Mouse (Mus musculus): ENCODE data around the gene Rrp36. TPM values are rescaled to one million over a fixed set of nuclear protein-coding genes. Genes with fewer than 3 reads are reported as not detected.

Rrp36 gene
- total RNA-seq, 2 experiments from 2014 or later, result 23.8 to 30.4 TPM

DNA sequence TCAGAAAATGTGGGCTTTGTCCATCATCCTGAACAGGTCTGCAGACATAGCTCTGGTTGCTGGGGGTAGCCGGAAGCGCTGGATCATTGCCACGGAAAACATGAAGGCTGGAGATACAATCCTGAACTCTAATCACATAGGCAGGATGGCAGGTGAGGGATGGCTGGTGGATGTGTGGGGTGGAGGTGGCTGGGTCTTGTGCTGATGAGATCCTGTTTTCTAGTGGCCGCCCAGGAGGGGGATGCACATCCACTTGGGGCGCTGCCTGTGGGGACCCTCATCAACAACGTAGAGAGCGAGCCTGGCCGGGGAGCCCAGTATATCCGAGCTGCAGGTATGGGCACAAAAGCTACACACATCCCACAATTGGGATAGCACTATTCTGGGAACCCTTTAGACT is 25.7 kb downstream of the Rrp36 start:
- no peak for DNase-seq

DNA sequence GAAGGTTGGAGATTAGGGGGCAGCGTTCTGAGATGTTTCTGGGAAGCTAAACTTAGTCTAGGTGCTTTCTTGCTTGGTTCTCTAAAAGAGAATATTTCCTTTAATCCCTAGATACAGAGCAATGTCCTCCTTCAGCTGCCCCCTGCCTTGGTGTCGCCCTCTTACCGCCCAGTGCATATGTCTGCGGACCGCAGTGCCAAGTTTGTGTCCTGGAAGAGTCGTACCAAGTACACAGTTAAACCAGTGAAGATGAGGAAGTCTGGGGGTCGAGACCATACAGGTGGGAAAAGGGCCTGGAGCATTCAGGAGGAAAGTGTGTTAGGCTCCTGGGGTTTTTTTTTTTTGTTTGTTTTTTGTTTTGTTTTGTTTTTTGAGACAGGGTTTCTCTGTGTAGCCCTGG is 26.9 kb downstream of the Rrp36 start:
- DNase-seq, result no peak

DNA sequence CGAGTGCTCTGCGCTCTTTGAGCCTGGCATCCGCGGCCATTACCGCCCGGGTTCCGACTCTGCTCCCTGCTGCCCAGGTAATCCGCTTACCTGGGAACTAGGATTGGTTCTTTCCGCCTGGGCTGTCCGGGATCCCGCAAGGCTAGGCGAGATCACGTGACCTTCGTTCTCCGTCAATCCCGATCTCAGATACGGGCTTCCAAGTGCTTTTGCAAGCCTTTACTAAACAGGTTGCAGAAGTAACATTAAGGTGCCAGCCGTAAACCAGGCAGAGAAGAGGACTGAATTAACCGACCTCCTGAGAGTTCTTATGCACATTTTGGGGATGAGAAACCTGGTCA is 27.9 kb downstream of the Rrp36 start:
- DNase-seq, result no peak

DNA sequence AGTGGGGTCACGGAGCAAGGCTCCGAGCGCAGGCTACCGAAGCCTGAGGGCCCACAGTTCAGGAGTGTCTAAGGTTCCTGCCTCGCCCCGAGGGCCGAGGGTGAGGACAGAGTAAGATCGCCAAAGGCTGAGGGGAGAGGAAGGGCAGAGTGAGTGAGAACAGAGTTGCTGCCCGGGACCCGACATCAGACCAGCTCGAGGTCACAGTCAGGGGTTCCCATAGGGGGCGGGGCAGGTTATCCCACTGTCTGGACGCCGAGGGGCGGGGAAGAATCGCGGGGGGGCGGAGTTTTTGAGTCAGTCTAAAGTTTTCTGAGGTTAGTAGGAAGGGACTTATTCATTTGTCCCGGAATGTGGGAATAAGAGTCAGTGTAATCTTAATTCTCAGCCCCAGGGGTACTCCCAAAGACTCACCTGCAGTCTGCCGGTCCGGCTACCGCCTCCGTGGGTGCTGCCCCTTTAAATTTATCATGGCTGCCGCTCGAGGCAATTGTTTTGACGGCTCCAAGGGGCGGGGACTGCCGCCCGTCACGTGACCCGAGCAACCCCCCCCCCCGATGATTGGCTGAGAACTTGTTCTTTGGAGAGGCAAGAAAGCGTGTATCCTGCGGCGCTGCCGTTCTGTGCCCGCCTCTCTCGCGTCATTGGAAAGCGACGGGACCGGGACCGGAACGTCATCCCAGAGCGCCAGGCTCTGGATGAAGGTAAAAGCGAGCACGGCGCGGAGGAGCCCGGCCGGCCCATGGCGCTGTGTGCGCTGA is 28.4 kb downstream of the Rrp36 start, which contains the start of the genes Klc4 and Mrpl2:
Klc4 (minus strand) TSS at position 462 of the 761 bp plus-strand sequence.
Mrpl2 (plus strand) TSS at position 669 of the 761 bp plus-strand sequence.
- DNase-seq, result peak; percentile 95 to 98

DNA sequence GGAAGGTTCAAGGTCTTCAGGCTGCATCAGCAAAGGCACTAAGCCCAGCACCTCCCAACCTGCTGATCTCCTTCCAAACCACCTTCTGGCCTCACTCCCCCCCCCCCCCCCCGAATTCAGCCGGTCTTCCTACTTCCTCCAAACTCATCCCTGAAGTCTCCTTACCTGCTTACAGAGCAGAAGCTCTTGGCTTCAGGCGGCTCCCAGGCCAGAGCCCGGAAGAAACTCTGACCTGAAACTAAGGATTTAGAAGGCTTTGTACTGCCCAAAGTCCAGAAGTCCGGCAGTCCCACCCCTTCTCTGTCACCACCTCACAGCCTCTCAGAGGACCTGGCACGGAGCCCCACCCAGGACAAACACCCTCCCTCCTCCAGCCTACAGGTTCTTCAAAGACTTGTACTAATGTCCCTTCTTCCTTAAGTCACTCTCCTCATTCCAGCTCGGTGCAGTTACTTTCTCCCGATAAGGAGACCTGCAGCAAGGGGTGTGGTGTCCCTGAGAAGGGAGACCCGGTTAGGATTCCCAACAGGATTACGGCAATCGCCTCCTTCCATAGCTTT is 29.2 kb downstream of the Rrp36 start:
- peak; percentile 77 to 85 for DNase-seq

DNA sequence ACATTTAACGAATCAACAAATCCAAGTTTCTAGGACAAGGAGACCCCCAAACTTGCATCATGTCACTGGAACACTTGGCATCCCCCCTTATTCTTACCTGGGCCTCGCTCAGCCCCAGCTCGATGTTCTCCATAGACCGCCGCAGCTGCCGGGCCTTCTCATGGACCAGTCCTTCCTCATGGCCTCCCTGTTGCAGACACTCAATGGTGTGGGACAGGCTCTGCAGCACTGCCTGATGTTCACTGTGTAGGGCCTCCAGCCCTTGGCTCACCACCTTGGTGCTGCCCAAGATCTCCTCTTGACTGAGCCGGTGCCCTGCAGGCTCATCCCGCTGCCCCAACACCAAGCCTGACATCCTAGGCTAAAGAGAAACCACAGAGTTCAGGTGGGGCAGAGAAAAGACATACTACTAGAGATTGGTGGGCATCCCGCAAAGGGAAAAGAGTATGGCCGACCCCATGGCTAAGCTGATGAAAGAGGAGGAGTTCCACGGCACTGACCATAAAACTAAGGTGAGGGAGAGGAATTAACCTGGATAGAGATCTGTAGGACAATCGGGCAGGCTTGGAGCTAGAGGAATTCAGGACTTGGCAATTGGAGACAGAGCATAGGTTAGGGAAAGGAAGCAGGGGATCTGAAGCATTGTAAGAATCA is 29.9 kb downstream of the Rrp36 start:
- no peak for DNase-seq

DNA sequence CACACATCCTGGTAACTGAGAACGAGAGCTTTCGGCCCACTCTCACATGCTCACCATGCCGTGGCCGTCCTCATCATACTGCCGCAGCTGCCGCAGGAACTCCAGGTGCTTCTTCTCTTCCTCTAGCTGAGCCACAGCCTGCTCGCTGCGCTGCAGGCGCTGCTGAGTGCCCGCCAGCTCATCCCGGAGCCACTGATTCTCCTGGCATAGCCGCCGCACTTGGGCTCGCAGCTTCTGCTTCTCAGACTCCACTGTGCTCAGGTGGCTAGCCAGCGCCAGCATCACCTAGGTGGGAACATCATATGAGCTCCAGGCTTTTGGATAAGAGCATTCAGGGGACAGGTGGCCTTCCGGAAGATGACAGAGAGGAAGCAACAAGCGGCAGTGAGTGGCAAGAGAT is 32.1 kb downstream of the Rrp36 start:
- DNase-seq, result no peak

DNA sequence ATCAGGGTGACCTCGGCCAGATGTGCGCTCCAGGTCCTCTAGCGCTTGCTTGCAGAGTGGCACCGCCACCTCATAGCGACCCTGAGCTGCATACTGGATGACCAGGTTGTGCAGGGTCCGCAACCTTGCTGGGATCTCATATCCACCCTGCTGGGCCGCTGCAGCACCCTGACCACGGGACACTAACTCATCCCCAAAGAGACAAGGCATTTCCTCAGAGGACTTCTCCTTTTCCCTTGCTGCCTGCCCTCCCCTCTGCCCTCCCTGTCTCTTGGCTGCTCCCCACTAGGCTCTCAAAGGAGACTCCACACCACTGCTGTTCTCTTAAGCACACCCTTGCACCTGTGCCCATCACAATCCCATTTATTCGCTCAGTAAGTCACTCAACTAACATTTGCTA is 34.2 kb downstream of the Rrp36 start:
- no peak for DNase-seq

DNA sequence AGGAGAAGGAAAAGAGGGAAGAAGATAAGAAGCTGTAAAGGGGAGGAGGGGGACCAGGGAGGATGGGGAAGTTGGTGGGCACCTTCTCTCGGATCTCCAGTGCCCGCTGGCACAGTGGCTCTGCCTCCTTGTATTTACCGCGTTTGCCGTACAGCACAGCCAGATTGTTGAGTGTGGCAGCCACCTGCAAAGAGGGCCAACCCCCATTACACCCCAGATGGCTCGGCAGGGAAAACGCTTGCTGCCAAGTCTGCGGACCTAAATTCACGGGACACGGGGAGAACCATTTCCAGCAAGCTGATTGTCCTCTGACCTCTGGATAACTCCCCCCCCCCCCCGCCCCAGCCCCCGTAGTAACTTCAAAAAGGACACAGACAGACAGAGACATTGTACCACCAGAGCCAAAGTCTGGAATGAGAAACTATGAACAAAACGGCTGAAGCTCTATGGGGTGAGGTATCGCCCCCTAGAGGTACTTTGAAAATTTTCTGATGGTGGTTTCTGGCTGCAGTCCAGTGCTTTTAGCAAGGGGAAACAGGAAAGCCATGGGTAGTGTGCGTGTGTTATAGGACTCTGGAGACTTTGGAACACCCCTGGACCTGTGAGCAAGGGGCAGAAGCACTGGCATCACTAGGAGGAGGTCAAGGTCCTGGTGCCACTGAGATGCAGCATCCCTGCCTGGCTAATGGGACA is 37.2 kb downstream of the Rrp36 start:
- peak; percentile 36 to 66 for DNase-seq

DNA sequence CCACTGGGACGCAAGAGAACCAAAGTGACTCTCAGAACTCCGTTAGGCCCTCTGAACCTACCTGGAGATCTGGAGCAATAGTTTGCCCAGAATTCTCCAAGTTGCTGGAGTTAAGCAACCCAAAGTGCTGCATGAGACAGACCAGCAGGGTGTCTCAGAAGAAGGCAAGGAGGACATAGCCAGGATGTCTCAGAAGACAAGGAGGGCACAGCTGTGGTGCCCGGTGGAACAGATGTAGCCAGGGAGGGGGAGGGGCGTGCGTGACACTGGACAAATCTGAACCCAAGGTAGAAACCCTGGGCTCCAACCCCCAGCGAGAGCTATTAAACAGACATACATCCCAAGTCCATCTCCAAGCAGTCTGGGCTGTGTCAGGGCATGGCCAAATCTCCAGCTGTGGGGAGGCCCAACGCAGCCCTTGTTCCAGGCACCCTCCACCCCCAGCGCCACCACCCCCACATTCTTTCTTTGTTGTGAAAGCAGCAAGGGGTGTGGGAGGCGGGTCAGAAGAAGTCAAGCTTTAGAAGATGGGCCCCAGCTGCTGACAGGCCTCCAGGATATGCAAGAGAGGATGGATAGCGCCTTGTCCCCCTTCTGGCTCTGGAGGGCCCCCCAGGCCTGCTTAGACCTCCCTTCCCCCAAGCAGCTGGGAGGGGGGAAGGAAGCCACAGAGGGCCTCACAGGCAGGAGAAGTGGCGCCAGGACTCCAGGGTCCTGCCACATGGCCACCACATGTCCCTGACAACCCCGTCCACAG is 44.3 kb downstream of the Rrp36 start:
- peak in 1 of 2 experiments; percentile 31 for DNase-seq

DNA sequence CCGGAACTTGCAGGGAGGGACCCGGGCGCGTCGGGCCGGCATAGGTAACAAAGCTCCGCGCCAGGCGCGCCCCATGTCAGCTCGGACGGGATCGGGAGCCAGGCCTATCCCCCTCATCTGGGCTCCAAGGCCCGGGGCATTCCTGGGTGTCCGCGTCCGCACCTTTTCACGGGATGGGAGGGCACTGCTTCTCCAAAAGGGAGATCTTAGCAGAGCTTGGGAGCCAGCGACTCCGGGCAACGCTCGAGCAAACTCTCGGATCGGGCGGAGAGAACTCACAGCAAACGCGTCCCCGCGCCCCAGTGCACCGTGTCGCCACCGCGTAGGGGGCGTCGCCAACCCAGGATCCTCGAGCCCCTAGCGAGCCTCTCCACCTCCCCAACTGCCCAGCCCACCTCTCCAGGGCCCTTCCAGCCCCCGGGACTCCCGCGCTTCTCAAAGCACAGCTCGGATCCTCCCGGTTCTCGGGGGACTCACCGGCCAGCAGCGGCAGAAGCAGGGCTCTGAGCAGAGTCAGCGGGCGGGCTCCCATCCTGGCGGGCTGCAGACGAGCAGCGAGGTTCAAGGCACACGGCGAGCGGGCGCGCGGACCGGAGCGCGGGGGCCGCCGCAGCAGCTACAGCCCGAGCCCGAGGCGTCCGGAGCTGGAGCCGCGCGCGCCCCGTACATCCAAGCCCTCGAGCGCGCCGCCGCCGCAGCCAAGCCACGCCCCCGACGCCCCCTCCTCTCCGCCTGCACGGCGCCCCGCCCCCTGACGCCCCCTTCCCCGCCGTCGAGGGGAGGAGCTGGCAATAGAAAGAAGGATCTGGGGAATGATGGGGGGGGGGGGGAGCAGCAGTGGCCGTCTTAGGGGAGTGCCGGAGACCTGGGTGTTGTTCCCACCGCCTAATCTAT is 45.1 kb downstream of the Rrp36 start, which contains the start of gene Ptk7:
Ptk7 (minus strand) TSS at position 714 of the 894 bp plus-strand sequence.
- DNase-seq, result peak; percentile 65 to 81

DNA sequence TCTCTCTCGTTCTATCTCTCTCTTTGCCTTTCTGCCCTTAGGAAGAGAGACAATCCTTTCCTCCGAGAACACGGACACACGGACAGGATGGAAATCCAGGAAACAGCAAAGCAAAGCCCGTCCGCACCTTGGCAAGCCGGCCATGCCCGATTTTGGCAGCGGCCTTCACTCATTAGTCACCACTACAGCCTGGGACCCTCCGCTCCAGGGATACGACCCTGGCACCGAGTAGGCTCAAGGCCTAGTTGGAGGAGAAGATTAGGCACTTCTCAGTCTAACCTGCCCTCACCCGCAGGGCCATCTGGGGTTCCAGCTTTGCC is 45.7 kb downstream of the Rrp36 start:
- peak; percentile 64 to 66 for DNase-seq

DNA sequence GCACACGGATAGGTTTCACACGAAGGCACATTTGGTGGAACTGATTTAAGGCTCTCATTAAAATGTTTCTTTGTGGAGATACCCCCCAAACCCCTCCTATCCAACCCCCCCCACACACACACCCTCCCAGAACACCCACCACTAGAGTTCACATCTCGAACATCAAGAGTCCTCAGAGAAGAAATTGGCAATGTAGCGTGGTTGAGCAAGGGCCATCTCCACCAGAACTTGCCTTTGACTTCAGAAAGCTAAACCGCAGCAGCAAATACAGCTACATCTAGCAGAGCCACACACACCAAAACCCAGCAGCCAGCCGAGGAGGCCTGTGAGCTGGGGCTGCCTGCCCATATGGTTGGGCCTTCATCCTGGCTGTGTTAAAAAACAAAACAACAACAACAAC is 46.7 kb downstream of the Rrp36 start:
- no peak for DNase-seq

DNA sequence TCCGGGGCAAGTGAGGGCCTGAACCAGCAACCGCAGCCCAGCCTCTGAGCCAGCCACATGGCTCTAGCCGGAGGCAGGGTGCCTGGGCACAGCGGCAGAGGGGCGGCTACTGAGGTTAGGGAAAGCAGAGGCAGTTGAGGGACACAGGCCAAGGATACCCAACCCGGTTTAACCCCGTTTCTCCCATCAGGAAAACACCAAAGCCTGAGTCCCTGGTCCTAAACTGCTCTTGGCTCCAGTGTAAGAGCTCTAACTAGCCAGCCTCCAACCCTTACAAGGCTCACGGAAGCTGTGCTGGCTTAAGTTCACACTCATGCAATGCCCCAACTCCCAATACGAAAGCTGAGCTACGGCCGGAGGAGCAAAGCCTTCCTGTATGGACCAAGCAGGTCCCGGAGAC is 49.6 kb downstream of the Rrp36 start:
- no peak for DNase-seq

DNA sequence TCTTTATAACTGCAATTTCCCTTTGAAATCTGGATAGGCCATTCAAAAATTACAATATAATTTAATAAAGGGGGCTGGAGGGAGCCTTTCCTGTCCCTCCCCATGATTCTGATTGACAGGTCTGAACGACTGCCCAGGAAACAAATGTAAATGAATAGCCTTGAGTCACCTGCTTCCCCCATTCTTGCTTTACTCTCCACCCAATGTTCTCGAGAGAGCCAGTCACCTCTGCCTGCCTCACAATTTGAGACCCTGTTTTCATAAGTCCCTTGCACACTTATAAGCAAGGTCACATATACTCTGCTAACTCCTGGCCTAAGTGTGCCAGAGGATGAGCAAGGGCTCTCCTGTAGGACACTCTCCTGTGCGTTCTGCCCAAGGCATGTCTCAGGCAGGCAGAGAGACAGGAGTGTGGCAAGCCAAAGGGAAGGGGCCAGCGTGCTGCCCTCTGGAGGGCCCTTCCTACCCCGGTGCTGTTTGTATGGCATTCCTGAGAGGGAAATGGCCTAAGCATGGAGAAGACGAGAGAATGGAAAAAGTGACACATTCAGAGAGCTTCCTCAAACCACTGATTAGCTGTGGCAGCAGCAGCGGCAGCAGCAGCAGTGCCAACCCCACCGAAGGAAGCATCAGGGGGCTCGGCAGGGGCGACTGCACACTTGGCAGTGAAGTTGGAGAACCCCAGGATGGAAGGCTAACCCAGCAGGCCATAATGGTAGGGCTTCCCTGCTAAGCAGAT is 50.2 kb downstream of the Rrp36 start:
- DNase-seq, result no peak

DNA sequence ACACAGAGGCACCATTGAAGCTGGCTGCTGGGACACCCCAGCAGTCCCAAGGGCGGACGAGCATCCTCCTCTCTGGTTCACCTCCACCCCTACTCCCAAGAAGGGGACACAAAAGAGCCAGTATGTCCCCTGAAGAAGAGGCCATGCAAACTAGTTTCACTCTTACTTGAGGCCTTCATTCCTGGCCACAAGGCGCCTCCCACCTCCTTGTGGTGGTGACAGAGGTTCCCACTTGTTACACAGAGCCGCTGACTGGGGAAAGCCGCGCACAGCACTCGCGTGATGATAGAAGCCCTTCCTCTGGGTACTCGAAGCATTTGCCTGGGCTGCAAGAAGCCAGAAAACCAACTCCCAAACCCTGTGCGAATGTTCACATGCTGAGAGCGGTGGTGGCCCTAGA is 51.9 kb downstream of the Rrp36 start:
- DNase-seq, result no peak

DNA sequence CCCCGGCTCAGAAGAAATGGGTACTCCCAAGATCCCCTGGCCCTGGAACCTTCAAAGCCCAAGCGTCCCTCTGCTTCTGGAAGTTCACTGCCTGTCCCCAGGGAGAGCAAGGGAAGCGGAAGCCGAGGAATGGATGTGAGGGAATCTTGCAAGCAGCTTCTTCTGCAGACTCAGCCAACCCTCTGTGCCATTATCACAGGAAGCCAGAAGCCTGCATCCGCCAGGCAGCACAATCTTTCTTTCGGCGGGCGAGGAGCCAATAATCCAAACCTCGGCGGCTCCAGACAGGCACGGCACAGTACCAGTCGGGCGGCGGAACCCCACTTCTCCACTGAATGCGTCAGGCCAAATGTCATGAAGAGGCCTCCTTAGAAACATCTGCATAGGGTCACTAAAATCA is 52.8 kb downstream of the Rrp36 start:
- peak; percentile 72 to 76 for DNase-seq

DNA sequence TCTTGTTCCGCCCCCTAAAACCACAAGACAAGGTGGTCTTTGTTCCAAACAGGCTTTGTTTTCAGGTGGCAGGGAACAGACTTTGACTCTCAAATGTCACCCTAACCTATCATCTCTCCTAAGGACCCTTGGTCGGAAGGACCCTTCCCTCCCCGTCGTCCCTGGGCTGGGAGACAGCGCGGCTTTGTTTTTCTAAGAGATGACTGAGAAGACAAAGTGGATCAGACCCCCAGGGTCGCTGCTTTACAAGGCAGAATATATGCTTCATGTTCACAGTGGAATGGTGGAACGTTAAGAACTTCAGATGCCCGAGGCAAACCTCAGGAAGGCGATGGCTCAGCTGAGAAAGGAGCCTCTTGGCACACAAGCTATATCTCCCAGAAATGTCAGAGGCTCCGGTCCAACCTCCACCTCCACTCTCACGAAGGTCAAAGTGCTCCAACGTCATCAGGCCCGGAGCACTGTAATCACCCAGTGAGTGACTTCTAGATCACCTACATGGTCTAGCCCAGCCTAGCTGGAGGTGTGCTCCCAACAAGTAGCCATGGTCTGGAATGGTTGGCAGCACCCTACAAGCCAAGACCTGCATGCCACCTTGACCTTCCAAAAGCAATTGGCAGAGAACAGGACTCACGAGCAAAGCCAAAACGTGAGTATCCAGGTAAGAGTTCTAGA is 54.3 kb downstream of the Rrp36 start:
- no peak for DNase-seq

DNA sequence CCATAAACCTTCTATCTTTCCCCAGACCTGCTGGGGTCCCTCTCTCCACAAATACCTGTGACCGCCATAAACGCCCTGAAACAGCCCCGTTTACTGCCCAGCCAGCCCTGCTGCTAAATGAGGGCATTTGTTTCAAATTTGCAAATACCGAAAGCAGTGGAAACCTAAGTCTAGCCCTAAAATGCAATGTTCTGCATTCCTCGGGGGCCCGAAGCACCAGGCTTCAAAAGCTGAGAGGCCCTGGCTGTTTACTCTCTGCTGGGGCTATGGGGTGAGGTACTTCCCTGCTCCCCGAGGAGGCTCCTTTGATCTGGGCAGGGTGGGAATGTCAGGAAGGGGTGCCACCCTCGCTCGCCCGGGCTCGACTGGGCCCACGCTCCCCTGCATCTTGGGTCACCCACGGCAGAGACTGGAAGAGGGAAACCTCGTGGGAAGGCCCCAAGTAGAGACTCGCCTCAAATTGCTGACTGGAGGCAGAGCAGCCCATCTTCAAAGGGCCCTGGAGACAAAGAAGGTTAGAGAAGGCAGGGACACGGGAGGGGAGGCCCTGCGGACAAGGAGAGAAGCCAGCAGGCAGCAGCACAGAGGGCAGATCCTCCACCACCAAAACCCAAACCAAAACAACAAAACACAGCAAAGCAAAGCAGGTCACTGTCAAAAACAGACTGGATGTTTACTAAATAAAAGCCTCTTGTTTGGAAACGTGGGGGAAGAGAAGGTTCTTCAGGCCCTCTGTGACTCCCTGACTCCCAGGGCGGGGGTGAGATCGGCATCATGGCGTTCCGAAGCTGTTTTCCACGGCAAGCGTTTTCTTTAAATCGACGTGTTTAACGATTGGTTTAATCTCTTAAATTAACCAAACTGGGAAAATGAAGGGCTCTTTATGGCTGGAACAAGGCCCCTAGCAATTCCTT is 55.1 kb downstream of the Rrp36 start:
- DNase-seq, result no peak
